Mouse (Mus musculus) liver, adult 2 months (tissue): ENCODE data around the gene Dlg1.

ENCODE experiments used
- CTCF ChIP-seq: fragments of 200-500 bp; IDR thresholded peaks from 2 replicates; pipeline ENCODE4 v1.5.1; 2011; ENCODE audit warnings: low read depth, low read length, control low read depth
- POLR2A ChIP-seq: fragments of 200-500 bp; IDR thresholded peaks from 2 replicates; pipeline ENCODE4 v1.6.1; 2011; ENCODE audit warnings: low read length, control low read depth; ENCODE audit not compliant: insufficient read depth; ENCODE audit errors: extremely low read depth

- TF ChIP-seq POLR2A (no peak), CTCF (no peak)
Observed at GRCm38 (mm10) chr16:31682291-31682690, 19.0 kb downstream of the Dlg1 start.
